Mouse (Mus musculus): ENCODE data around the gene Cab39l. TPM values are rescaled to one million over a fixed set of nuclear protein-coding genes. Genes with fewer than 3 reads are reported as not detected.

Cab39l gene
- polyA plus RNA-seq, 1 experiment from 2014 or later: 44.6 TPM

DNA sequence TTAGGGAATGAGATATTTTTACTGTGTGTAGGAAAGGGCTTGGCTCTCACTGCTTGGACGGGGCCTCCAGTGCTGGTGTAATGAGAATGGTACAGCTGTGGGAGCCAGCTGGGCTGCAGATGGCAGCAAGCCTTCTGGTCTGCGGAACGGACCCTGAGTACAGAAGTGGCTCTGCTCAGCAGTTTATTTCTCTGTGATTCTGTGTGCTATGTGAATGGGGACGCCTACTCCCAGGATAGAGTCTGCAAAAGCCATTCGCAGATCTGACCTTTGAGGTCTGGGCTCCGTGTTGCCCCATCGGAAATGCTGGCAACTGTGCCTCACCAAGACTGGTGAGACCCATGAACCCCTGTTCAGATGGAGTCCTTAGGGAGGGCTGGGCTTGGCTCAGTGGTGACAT, 187.1 kb downstream of the Cab39l start:
- Histone ChIP-seq H3K4me2 (peak overlapping the region; percentile 83), H3K9ac (peak overlapping the region; percentile 10; the same call in 1 of the 2 replicates), H3K36me3 (ENCODE audit: insufficient read depth) (peaks cover 13% of the 10 kb centered on the region), H3K4me3 (ENCODE audit: low read depth, low read length) (peak overlapping the region; percentile 67), H3K27me3 (ENCODE audit: insufficient read depth, low read length) (peaks cover 5% of the 10 kb centered on the region; the same call in 1 of the 2 replicates), H3K9me3 (ENCODE audit: low read depth, low read length) (no peaks in the 10 kb centered on the region), H3K4me1 (ENCODE audit: insufficient read depth) (0 out of 2 replicates have a peak, but pooled peaks cover 3% of the 10 kb centered on the region), H3K27ac (ENCODE audit: low read depth) (no peak overlapping the region)
- WGBS: 30% methylated on average over 7 of the region's 7 CpGs
- 0 out of 2 replicates have a peak, but pooled peaks have one; percentile 12 for TF ChIP-seq CTCF (IDR thresholded peaks at IDR 0.05; ENCODE audit: low read depth)
- DNase-seq (peak; percentile 88), ATAC-seq (ENCODE audit: insufficient read depth) (peak; percentile 63; the same call in 1 of the 2 replicates)

DNA sequence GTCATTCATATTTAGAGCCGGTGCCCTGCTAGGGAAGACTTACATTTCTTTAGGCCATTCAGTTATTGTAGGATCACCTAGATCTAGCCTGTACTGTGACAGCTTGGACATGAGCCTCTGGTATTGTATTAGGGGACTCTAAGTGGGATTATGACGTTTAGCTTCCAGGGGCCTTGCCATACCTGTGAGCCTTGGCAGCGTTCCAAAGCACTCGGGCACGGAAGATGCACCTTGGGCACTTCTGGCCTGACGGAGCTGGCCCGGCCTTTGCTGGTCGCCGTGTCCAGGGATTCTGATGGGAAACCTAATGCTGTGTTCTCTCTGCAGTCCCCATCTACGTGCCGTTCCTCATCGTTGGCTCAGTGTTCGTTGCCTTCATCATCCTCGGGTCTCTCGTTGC, 188.5 kb downstream of the Cab39l start:
- DNase-seq (no peak), ATAC-seq (ENCODE audit: insufficient read depth) (no peak)
- no peaks in the 10 kb centered on the region for H3K9me3 ChIP-seq (ENCODE audit: low read depth, low read length)
- H3K4me1 ChIP-seq (ENCODE audit: insufficient read depth): 0 out of 2 replicates have a peak, but pooled peaks cover 3% of the 10 kb centered on the region
- H3K4me2 ChIP-seq: no peak overlapping the region
- no peak overlapping the region for H3K4me3 ChIP-seq (ENCODE audit: low read depth, low read length)
- 88% methylated on average over 15 of the region's 15 CpGs for WGBS
- H3K36me3 ChIP-seq (ENCODE audit: insufficient read depth): peaks cover 13% of the 10 kb centered on the region
- H3K27ac ChIP-seq (ENCODE audit: low read depth): no peak overlapping the region
- H3K27me3 ChIP-seq (ENCODE audit: insufficient read depth, low read length): peaks cover 5% of the 10 kb centered on the region; the same call in 1 of the 2 replicates
- no peak overlapping the region for H3K9ac ChIP-seq
- TF ChIP-seq CTCF (IDR thresholded peaks at IDR 0.05; ENCODE audit: low read depth): no peak

DNA sequence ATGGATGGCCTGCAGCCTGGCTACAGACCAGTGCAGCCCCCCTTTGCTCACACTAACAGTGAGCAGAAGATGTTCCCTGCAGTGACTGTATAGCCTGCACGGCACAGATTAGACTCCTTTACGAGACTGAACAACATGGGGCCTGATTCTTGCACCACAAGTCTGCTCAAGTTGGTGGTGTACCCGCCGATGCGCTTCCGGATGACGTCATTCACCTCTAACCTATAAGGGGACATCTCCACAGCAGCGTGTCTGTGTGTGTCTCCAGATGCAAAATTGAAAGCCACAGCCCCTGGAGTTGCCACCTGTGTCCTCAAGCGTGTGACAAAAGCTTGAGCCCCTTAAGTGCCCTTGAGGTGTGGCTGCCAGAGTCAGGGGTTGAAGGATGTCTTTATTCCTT, 189.3 kb downstream of the Cab39l start:
- no peaks in the 10 kb centered on the region for H3K9me3 ChIP-seq (ENCODE audit: low read depth, low read length)
- WGBS: 86% methylated on average over 9 of the region's 9 CpGs
- no peak overlapping the region for H3K4me3 ChIP-seq (ENCODE audit: low read depth, low read length)
- TF ChIP-seq CTCF (IDR thresholded peaks at IDR 0.05; ENCODE audit: low read depth): no peak
- peaks cover 2% of the 10 kb centered on the region; the same call in 1 of the 2 replicates for H3K27me3 ChIP-seq (ENCODE audit: insufficient read depth, low read length)
- DNase-seq (no peak), ATAC-seq (ENCODE audit: insufficient read depth) (no peak)
- H3K4me2 ChIP-seq: no peak overlapping the region
- H3K36me3 ChIP-seq (ENCODE audit: insufficient read depth): peaks cover 13% of the 10 kb centered on the region
- H3K4me1 ChIP-seq (ENCODE audit: insufficient read depth): no peaks in the 10 kb centered on the region
- H3K27ac ChIP-seq (ENCODE audit: low read depth): no peak overlapping the region
- H3K9ac ChIP-seq: no peak overlapping the region

DNA sequence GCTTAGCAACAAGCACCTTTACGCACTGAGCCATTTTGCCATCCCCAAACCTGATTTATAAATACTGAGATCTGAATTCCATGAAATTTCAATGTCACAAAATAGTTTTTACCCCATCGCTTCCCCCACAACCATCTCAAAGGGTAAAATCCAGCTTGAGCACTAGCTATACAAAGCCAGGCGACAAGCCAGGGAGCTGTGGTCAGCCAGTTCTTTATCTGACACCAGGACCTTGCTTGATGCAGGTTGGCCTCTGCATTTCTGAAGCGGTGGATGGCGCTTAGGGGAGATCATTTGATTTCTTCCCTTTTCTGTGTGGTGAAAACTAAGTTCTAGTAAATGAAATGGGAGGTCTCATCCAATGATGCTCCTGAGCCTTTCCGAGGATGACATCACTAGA, 191.3 kb downstream of the Cab39l start:
- TF ChIP-seq CTCF (IDR thresholded peaks at IDR 0.05; ENCODE audit: low read depth): no peak
- 88% methylated on average over 6 of the region's 6 CpGs for WGBS
- DNase-seq: no peak

DNA sequence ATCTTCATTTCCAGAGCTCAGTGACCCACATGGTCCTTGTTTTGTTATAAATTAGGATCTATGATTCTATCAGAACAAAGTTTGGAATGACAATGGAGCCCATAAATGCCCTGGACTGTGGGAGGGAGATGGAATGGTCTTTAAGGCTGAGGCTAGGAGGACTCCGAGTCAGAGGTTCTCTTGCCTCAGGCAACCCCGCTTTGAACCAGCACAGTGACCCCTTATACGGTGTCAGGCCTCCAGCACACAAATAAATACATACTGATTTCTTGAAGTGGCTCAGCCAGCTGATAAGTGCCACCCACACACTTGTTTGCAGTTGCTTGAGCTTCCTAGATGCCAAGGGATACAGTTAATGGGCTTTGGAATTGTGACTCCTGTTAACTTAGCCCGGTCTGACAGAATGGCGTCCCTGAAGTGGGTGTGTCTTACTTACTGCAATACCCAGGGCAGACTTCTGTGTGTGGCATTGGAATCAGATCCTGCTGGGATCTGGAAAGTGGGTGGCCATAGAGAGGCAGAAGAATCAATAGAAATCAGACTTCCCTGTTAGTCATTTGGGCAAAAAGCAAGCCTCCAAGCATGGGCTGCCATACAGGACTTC, 192.6 kb downstream of the Cab39l start:
- TF ChIP-seq CTCF (IDR thresholded peaks at IDR 0.05; ENCODE audit: low read depth): no peak
- Histone ChIP-seq H3K27me3 (ENCODE audit: insufficient read depth, low read length) (no peaks in the 10 kb centered on the region), H3K36me3 (ENCODE audit: insufficient read depth) (peaks cover 13% of the 10 kb centered on the region), H3K4me3 (ENCODE audit: low read depth, low read length) (no peak overlapping the region), H3K4me1 (ENCODE audit: insufficient read depth) (no peaks in the 10 kb centered on the region), H3K9ac (no peak overlapping the region), H3K4me2 (no peak overlapping the region), H3K9me3 (ENCODE audit: low read depth, low read length) (no peaks in the 10 kb centered on the region), H3K27ac (ENCODE audit: low read depth) (no peak overlapping the region)
- 62% methylated on average over 5 of the region's 5 CpGs for WGBS
- ATAC-seq (ENCODE audit: insufficient read depth) (no peak), DNase-seq (no peak)

More for the DNA sequence above, 191.3 kb downstream of the Cab39l start:
- Histone ChIP-seq H3K4me1 (ENCODE audit: insufficient read depth) (no peaks in the 10 kb centered on the region), H3K27me3 (ENCODE audit: insufficient read depth, low read length) (no peaks in the 10 kb centered on the region), H3K4me2 (no peak overlapping the region), H3K27ac (ENCODE audit: low read depth) (no peak overlapping the region), H3K36me3 (ENCODE audit: insufficient read depth) (peaks cover 13% of the 10 kb centered on the region), H3K9me3 (ENCODE audit: low read depth, low read length) (no peaks in the 10 kb centered on the region), H3K4me3 (ENCODE audit: low read depth, low read length) (no peak overlapping the region), H3K9ac (no peak overlapping the region)
- ATAC-seq (ENCODE audit: insufficient read depth): no peak

DNA sequence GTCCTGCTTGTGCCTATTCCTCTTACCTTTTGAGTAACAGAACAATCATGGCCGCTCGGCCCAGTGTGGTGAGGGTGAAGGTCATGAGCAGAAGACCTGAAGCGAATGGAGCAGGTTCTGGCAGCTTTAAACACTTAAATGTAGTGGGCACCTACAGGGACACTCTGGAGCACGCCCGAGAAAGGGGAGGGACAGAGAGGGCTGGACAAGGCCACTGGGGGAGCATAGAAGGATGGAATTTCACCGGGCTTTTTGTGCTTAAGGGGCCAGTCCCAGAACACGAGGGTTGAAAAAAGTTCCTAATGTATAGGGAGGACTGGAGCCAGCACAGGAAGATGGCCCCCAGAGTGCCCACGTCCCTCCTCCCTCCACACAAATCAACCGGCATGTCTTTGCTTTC, 193.2 kb downstream of the Cab39l start:
- TF ChIP-seq CTCF (IDR thresholded peaks at IDR 0.05; ENCODE audit: low read depth): no peak
- 76% methylated on average over 9 of the region's 9 CpGs for WGBS
- H3K9me3 ChIP-seq (ENCODE audit: low read depth, low read length): no peaks in the 10 kb centered on the region
- ATAC-seq (ENCODE audit: insufficient read depth) (no peak), DNase-seq (no peak)
- H3K4me1 ChIP-seq (ENCODE audit: insufficient read depth): no peaks in the 10 kb centered on the region
- H3K9ac ChIP-seq: no peak overlapping the region
- no peak overlapping the region for H3K4me2 ChIP-seq
- no peak overlapping the region for H3K4me3 ChIP-seq (ENCODE audit: low read depth, low read length)
- no peak overlapping the region for H3K27ac ChIP-seq (ENCODE audit: low read depth)
- peaks cover 13% of the 10 kb centered on the region for H3K36me3 ChIP-seq (ENCODE audit: insufficient read depth)
- no peaks in the 10 kb centered on the region for H3K27me3 ChIP-seq (ENCODE audit: insufficient read depth, low read length)

Other genes starting within 250 kb of the Cab39l start
- gene Rcbtb1, start 239.8 kb upstream of the Cab39l start, polyA plus RNA-seq (2014; fragmentation: Nextera tagmentation; extraction: Ambion mirVana): 69.3 and 84.5 TPM in 2 replicates
- 0.22 TPM in 1 of 2 replicates, not detected in the other for gene Gm6904, start 180.8 kb upstream of the Cab39l start, polyA plus RNA-seq (2014; fragmentation: Nextera tagmentation; extraction: Ambion mirVana)
- gene Phf11a, start 143.4 kb upstream of the Cab39l start, polyA plus RNA-seq (2014; fragmentation: Nextera tagmentation; extraction: Ambion mirVana): 0.27 TPM in 1 of 2 replicates, not detected in the other
- 0.53 and 0.84 TPM in 2 replicates for gene Phf11b, start 99.6 kb upstream of the Cab39l start, polyA plus RNA-seq (2014; fragmentation: Nextera tagmentation; extraction: Ambion mirVana)
- 0.50 and 1.0 TPM in 2 replicates for gene Phf11d, start 75.5 kb upstream of the Cab39l start, polyA plus RNA-seq (2014; fragmentation: Nextera tagmentation; extraction: Ambion mirVana)
- gene Phf11c, start 45.6 kb upstream of the Cab39l start, polyA plus RNA-seq (2014; fragmentation: Nextera tagmentation; extraction: Ambion mirVana): 1.1 TPM in 2 replicates
- gene Setdb2, start 88 bp upstream of the Cab39l start, polyA plus RNA-seq (2014; fragmentation: Nextera tagmentation; extraction: Ambion mirVana): 14.1 and 14.9 TPM in 2 replicates
- 32.5 and 36.2 TPM in 2 replicates for gene Cdadc1, start 157.0 kb downstream of the Cab39l start, polyA plus RNA-seq (2014; fragmentation: Nextera tagmentation; extraction: Ambion mirVana)
- 18.7 and 21.7 TPM in 2 replicates for gene Shisa2, start 184.3 kb downstream of the Cab39l start, polyA plus RNA-seq (2014; fragmentation: Nextera tagmentation; extraction: Ambion mirVana)